Mouse (Mus musculus) MEL (cell line): ENCODE measurements around the gene Nr2f1.

ENCODE experiments used
- CTCF ChIP-seq, 3 experiments: IDR thresholded peaks in 2 of 3; conservative IDR thresholded peaks in 1 of 3; 2 replicates each; pipeline ENCODE4 v1.5.1; 2011 to 2012; ENCODE audit warnings: low read length in 3 of 3, low read depth in 2 of 3, mild to moderate bottlenecking in 2 of 3, improper control_type of control experiment in 1 of 3, inconsistent platforms in 1 of 3, mixed read lengths in 1 of 3, moderate library complexity in 1 of 3; ENCODE audit not compliant: control insufficient read depth in 1 of 3, insufficient read depth in 1 of 3, poor library complexity in 1 of 3, severe bottlenecking in 1 of 3
- POLR2A ChIP-seq, 2 experiments: IDR thresholded peaks; 2 replicates each; pipeline ENCODE4 v1.6.1; 2011 to 2012; ENCODE audit warnings: low read length in 2 of 2, mild to moderate bottlenecking in 2 of 2, control low read depth in 1 of 2, improper control_type of control experiment in 1 of 2, low read depth in 1 of 2, moderate library complexity in 1 of 2; ENCODE audit not compliant: control insufficient read depth in 1 of 2, insufficient read depth in 1 of 2, poor library complexity in 1 of 2
- SMC3 ChIP-seq: IDR thresholded peaks from 2 replicates; pipeline ENCODE4 v1.6.1; 2011; ENCODE audit warnings: low read depth, low read length, improper control_type of control experiment
- TCF12 ChIP-seq: IDR thresholded peaks from 2 replicates; pipeline ENCODE4 v1.6.1; 2014; ENCODE audit warnings: low read depth, mild to moderate bottlenecking, inconsistent platforms, low read length, improper control_type of control experiment, moderate library complexity

GRCm38 (mm10) chr13:78212111-78212510, 12.6 kb upstream of the Nr2f1 start:
- TF ChIP-seq POLR2A (IDR thresholded peaks at IDR 0.05; ENCODE audit: control insufficient read depth in 1 of 2, insufficient read depth in 1 of 2, low read depth in 1 of 2, low read length in 2 of 2, poor library complexity in 1 of 2) (no peak), SMC3 (no peak), TCF12 (no peak), CTCF (IDR thresholded peaks at IDR 0.05 in 2 of 3, conservative IDR thresholded peaks at IDR 0.05 in 1 of 3; ENCODE audit: control insufficient read depth in 1 of 3, insufficient read depth in 1 of 3, low read depth in 2 of 3, low read length in 3 of 3, poor library complexity in 1 of 3, severe bottlenecking in 1 of 3) (no peak)
